Mouse (Mus musculus) G1E-ER4 (cell line): Measurements from ENCODE around the gene Usf1. TPM values are rescaled to one million over a fixed set of nuclear protein-coding genes. Genes with fewer than 3 reads are reported as not detected.

Experiments
- GATA1 ChIP-seq: IDR thresholded peaks from one replicate; pipeline ENCODE4 v1.8.0; 2012; ENCODE audit warnings: low read length, inconsistent platforms
- polyA plus RNA-seq: library from polyadenylated mRNA; stranded (reverse); fragments of >175 nt; gene quantifications from 2 replicates; pipeline ENCODE4 v1.2.3, GENCODE M21; 2012

The Usf1 gene
- polyA plus RNA-seq, 1 experiment = 35.2 TPM

DNA sequence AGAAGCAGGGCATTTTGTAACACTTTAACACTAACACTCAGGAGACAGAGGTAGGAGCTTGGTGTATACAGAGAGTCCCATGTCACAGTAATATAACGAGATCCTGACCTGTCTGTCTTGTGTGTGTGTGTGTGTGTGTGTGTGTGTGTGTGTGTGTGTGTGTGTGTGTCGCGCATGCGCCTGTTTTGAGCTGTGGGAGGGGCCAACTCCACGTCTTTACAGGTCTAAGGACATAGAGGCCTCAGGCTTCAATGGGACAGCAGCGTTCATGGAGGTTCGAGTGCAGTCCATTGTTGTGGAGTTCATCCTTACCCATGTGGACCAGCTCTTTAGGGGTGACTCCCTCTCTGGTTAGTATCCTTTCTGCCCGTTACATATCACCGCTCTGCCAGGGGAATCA, 8.1 kb upstream of the Usf1 start:
- no peak for TF ChIP-seq GATA1

DNA sequence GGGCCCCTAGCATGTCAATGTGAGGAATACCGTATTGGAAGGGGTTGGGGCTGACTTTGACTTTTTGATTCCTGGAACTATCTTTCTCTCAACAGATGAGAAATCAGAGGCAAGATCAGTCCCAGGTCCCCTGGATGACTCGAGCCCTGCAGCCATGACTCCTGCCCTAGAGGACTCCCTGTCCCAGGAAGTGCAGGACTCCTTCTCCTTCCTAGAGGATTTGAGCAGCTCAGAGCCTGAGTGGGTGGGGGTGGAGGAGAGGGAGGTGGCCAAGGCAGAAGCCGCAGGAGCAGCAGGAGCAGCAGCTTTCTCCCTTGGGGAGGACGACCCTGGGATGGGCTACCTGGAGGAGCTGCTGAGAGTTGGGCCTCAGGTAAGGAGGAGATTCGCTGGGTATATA, 3.9 kb upstream of the Usf1 start:
- TF ChIP-seq GATA1 = no peak

DNA sequence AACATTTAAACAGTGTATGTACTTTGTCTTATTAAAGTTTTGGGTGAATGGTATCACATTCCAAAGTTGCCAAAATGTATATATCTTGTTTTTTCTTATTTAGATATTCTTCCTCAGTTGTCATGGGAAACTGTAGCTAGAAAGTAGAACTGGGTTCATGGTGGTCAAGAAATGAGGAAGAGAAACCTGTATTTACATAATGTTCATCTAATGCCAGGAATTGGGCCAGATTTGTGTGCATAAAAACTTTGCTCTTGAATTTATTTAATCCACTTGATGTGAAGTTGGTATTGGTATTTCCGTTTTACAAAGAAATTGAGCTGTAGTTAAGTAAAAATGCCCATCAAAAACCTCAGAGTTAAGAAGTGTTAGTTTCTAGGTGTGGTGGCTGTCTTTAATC, 882 bp upstream of the Usf1 start:
- TF ChIP-seq GATA1 = no peak

DNA sequence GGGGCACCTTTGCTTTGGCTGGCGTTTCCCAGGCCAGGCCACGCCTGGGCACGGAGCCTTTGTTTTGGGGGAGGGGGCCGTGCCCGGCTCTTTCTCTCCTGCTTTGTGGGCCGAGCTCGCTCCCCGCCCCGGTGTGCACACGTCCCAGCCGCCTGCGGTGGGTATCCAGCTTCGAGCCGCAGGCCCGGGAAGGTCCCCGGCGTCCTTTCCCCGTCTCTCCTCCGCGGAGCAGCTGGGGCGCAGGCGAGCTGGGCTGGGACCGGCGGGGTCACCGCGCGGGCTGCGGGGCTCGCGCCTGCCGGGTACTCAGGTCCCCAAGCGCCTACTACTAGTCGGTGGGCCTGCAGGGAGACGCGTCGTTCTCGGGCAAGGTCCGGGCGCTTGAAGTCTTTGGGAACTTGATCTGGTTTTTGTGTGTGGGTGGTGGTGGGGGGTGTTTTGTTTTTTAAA, 404 bp downstream of the Usf1 start:
- TF ChIP-seq GATA1 = no peak

DNA sequence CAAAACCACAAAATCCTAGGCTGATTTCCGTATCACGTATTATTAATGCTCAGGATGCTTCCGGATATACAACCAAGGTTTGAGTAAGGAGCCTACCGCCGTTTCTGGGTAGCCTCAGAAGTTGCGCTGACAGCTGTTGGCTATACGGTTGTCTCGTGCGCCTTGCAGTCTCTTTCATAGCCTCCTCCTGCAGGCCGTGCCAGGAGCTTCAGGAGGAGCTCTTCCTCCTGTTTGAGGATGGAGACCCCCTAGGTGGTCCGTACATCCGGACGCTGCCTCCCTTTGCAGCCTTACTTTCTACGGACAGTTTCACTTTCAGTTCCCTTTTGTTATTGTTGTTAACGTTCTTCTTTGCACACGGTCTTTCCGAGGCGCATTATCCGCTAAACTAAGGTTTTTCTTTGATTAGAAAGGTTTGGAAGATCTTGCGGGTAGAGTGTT, 908 bp downstream of the Usf1 start:
- no peak for TF ChIP-seq GATA1

DNA sequence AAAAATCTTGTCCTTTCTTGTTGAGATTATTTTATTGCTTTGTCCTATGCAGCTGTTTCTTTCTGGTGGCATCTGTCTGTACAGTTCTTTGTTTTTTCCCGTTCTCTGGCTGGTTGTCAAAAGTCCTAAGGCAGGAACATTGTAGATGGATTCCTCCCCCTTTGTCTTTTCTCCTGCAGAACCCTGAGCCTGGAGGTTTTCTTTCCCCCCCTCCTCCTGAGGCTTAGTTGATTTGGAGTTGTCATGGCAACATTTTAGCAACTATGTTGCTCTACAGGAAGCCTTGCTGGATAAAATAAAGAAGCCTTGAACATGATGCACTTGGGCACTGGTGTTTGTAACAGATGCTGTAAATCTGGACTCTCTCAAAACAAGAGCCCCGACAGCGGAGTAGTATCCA, 1.3 kb downstream of the Usf1 start:
- TF ChIP-seq GATA1 = no peak

DNA sequence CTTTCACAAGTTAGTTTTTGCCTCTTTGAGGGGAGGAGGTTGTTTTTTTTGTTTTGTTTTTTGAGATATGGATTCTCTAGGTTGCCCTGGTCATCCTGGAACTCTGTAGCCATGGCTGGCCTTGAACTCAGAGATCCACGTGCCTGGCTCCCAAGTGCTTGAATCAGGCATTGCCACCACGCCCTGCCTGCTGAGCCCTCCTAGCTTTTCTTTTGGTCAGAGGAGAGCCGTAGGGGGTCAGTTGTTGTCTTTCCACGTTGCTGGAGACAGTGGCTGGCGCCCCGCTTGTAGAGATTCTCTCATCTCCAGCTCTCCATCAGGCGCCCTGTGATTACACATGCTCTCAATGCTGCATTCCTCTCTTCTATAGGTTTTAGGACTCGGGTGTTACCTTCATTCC, 2.5 kb downstream of the Usf1 start:
- no peak for TF ChIP-seq GATA1

DNA sequence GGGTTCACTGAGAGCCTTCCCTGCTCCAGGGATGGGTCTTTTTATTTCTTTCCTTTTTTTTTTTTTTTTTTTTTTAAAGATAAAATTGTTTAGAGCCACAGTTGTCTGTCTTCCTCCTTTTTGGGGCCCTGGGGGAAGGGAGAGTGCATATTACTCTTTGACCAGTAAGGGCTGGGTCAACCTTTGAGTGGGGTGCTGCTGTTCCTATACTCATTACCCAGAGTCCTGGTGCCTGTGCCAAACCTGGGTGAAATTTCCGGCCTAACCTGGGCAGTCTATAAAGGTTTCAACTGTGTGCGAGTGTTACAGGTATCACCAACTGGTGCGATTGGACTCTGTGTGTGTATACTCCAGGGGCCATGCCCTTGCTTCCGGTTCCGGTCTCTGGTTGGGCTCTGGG, 7.5 kb downstream of the Usf1 start, which contains the start of gene Tstd1:
Gene Tstd1 (plus strand): TSS at position 213 of the 400 bp plus-strand sequence.
- no peak for TF ChIP-seq GATA1

DNA sequence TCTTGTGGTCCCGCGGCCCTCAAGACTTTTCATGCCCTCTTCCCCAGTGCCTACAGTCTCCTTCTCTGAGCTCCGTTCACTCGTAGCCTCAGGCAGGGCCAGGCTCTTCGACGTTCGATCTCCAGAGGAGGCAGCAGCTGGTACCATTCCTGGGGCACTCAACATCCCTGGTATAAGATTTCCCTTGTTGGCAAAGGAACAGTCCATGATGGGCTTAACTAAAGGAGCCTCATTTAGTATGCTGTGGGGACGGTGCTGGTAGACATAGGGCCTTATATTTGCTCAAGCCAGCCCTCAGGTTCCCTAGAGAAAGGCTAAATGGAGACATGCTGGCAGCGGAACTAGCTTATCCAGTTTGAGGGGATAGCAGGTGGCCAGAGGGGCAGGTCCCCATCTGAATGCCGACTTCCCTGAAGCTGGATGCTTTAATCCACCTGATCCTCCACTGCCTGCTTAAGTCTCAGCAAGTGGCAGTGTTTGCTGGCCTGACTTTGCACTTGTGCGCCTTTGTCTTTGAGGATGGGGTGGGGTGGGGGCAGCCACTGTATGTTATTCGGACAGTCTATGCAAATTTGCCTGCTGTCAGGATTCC, 8.3 kb downstream of the Usf1 start:
- no peak for TF ChIP-seq GATA1

DNA sequence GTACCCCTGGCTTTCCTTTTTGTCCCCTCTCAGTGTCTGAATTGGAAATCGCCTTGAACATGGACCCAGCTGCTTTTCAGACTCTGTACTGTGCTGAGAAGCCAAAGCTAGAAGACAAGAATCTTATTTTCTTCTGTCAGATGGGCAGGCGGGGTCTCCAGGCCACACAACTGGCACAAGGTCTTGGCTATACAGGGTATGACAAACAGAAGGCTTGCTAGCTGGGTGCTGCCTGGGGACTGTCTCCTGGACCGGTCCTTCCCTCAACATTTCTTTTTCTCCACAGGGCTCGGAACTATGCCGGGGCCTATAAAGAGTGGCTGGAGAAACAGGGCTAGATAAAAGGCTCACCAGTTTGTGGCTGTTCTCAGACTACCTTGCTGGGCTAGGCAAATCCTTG, 8.8 kb downstream of the Usf1 start:
- TF ChIP-seq GATA1 = no peak

DNA sequence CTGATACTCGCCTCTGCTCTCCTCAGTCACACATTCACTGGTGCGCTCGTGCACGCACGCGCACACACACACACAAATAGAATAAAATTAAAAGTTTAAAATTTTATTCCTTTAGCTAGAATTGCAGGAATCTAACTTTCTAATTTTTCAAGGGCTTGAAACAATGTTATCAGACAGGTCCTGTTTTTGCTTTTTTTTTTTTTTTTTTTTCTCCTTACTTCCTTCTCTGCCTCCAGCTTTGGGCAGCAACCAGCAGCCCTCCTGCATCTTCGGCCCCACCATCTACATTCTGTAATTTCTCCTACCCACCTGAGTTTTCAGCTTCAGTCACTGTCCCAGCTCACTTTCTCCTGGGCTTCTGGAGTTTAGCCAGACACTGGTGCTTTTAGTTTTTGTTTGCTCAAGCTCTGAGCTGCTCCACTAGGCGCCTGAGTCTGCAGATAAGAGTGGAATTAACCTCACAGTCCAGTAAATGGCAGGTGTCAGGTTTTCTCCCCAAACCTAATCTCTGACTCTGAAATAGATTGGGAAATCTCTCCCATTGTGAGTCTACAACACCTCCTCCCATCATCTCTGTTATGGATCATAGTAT, 11.5 kb downstream of the Usf1 start:
- no peak for TF ChIP-seq GATA1

DNA sequence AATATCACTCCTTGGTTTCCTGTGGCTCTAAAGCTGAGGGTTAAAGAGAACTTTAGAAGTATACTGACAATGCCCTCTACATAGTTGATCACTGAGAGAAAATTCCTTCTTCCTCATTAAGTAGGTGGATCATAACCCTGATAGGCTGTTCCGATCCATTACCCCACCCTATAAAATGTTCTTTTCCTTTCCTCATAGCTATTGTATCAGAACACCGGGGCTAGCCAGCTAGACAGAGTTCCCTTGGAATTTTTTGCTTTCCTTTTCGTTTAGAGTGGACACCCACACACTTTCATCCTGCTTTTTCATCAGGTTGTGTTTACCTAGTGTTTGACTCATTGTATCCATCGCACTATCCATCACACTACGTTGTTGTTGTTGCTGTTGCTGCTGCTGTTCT, 13.5 kb downstream of the Usf1 start:
- no peak for TF ChIP-seq GATA1

DNA sequence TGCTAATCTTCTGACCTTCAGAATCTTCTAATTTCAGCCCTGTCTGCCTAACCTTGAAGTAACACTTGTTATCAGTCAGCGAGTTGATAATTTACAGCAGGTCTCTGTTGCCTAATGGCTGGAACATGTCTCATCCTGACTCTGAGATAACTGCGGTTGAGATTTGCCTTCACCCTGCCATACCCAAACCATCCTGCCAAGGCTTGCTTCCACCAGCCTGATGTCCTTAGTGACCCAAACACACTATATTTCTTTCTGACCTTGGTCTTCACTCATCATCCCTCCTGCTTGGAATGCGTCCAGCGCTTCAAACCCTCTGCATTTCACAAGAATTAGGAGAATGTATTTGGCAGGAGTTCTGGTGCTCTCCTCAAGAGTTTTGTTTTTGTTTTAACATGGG, 14.0 kb downstream of the Usf1 start:
- TF ChIP-seq GATA1 = no peak

DNA sequence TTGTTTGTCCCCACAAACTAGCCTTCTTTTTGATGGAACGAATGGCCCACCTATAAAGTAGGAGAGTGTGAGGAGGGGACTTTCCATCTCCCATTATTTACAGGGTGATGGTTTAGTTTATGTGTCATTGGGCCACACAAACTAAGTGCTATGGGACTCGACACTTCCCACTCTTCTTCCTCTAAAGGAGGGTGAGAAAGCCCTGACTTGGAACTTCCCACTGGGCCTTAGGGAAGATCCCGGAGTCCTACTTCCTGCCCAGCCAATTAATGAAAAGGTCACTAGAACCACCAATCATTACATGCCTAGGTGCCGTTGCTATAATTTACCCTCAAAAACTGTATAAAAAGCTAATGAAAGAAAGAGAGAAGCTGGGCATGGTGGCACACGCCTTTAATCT, 21.0 kb downstream of the Usf1 start:
- no peak for TF ChIP-seq GATA1

DNA sequence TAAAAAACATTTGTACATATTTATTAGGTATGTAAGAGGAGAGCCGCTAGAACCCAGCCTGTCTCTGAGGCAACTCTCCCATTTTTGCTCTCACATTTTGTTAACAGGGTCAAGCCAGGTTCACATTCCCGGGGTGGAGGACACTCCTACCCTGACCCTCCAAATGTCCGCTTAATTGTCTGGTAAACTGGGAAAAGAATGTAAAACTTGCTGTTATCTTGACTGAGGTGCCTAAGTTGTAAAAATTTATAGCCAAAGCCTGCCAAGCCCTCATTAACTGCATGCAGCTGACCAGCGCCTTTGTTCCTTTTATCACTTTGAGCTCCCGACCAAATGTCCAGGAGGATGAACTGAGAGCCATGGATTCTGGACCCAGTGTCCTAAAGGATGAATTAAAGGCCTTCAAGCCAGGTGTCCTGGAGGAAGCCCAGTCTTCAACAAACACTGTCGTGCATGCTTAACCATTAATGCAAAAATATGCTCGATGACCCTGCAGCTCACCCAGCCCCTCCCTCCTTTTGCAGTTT, 24.2 kb downstream of the Usf1 start:
- no peak for TF ChIP-seq GATA1

DNA sequence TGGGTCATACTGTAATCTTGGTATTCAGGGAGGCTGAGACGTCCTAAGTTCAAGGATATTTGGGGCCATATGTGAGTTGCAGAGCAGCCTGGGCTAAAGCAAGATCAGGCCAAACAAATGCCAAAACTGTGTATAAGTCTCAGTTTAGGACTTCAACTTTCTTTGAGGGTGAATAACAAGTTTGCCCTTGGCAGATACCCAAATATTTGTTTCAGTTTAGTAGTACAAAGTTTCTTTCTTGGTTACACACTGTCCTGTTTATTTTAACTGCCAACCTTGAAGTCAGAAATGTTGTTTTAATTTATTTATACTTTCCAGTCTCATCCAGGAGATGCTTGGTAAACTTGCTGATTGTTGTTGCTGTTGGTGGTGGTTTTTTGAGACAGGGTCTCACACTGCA, 24.9 kb downstream of the Usf1 start:
- TF ChIP-seq GATA1 = no peak
